Mouse (Mus musculus) limb, embryonic 14.5 days (tissue): ENCODE measurements around the gene Akap5. TPM values are rescaled to one million over a fixed set of nuclear protein-coding genes. Genes with fewer than 3 reads are reported as not detected.

Source experiments
- ATAC-seq: fragments of 200-750 bp; cut with Nextera tagmentation; 2 replicates; pipeline ENCODE4 v1.8.0; 2017; ENCODE audit warnings: low read depth, moderate number of reproducible peaks, moderate TSS enrichment; ENCODE audit not compliant: low FRiP score
- DNase-seq: peaks from one replicate; pipeline ENCODE4 v3.0.0-alpha.2; 2015; ENCODE audit warnings: low spot score
- H3K27ac ChIP-seq: fragments of 300-500 bp; sonication (generic); replicated peaks from 2 replicates; pipeline ENCODE4 v1.5.1; 2014; ENCODE audit warnings: low read depth, mild to moderate bottlenecking, low read length, moderate library complexity, mixed read lengths
- H3K27me3 ChIP-seq: fragments of 300-500 bp; sonication (generic); 2 replicates; pipeline ENCODE4 v1.6.1; 2014; ENCODE audit warnings: low read length, mixed read lengths; ENCODE audit not compliant: control insufficient read depth, insufficient read depth
- H3K36me3 ChIP-seq: fragments of 300-500 bp; sonication (generic); 2 replicates; pipeline ENCODE4 v1.6.1; 2014; ENCODE audit warnings: mild to moderate bottlenecking, low read length, moderate library complexity, mixed read lengths; ENCODE audit not compliant: control insufficient read depth, insufficient read depth
- H3K4me1 ChIP-seq: fragments of 300-500 bp; sonication (generic); 2 replicates; pipeline ENCODE4 v1.6.1; 2014; ENCODE audit warnings: antibody characterized with exemption, low read length, mixed read lengths; ENCODE audit not compliant: control insufficient read depth, insufficient read depth
- H3K4me2 ChIP-seq: fragments of 300-500 bp; sonication (generic); replicated peaks from 2 replicates; pipeline ENCODE4 v1.6.1; 2014; ENCODE audit warnings: low read depth, mild to moderate bottlenecking, low read length, moderate library complexity; ENCODE audit not compliant: severe bottlenecking
- H3K4me3 ChIP-seq: fragments of 300-500 bp; sonication (generic); replicated peaks from 2 replicates; pipeline ENCODE4 v1.5.1; 2014; ENCODE audit warnings: low read length
- H3K9ac ChIP-seq: fragments of 300-500 bp; sonication (generic); 2 replicates; pipeline ENCODE4 v1.6.1; 2014; ENCODE audit warnings: mild to moderate bottlenecking, low read depth, low read length, moderate library complexity; ENCODE audit not compliant: severe bottlenecking
- H3K9me3 ChIP-seq: fragments of 300-500 bp; sonication (generic); 2 replicates; pipeline ENCODE4 v1.6.1; 2016; ENCODE audit warnings: low read length; ENCODE audit not compliant: control insufficient read depth
- POLR2A ChIP-seq: fragments of 200-500 bp; IDR thresholded peaks from 2 replicates; pipeline ENCODE4 v1.8.0; 2012; ENCODE audit warnings: inconsistent platforms, mild to moderate bottlenecking, moderate library complexity, borderline replicate concordance; ENCODE audit not compliant: insufficient read depth, insufficient read length; ENCODE audit errors: extremely low read depth
- WGBS: fragments of 180-500 bp; shearing (Covaris S2); extraction: QIAGEN DNeasy Blood & Tissue Kit; methylation state at CpG from one replicate; pipeline ENCODE4 v1.1.7; 2014; 5-methylcytosine and 5-hydroxymethylcytosine counted together
- polyA plus RNA-seq, 2 experiments: library from polyadenylated mRNA; depleted of rRNA in 1 of 2; stranded (reverse) in 1 of 2; unstranded in 1 of 2; fragments of >200 nt; fragmentation: Nextera tagmentation in 1 of 2; extraction: Ambion mirVana in 1 of 2; gene quantifications; 2 replicates each; pipeline versions ENCODE4 v1.2.1 to v1.2.3; 2012 to 2014

The Akap5 gene
- polyA plus RNA-seq, 2 experiments = 1.0 to 1.6 TPM

DNA sequence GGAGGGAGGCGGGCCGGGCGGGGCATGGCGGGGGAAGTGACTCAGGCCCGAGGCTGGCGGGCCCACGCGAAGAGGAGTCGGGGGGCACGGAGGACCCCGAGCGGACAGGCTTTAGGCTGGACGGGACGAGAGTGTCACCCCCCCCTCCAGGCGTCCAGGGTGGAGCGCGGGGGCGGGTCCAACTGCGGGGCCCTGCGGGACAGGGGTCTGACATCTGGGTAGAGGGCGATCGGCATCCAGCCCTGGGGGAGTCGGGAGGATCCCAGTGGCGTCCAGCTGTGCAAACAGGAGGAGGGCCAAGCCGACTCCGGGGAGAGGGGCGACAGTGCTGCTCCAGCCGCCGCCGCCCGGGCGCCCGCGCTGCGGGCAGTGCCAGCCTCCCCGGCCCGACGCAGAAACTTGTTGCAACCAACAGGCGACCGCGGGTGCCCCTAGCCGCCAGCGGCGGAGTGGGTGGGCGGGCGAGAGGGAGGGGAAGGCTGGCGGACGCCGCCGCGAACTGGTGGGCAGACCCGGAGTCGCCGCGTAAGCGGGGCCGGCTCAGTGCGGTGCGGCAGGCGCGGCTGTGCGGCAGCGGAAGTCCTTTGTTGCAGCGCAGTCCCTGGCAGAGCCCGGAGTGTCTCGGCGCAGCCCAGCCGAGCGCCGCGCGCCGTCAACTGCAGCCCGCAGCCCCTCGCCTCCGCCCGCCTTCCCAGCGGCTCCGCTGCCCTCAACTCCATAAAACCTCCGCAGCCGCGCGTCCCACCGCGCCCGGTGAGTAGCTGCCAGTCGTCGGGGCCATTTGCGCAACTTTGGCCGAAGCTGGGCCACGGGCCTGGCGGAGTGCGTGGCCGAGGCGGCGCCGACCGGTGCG lies 45.5 kb downstream of the Akap5 start, which contains the start of gene Zbtb1:
TSS of gene Zbtb1 (plus strand) at position 289 of the 853 bp plus-strand sequence.
- no peaks in the 10 kb centered on the region for H3K36me3 ChIP-seq
- ATAC-seq = peak; percentile 45
- DNase-seq = peak; percentile 69
- WGBS = under 1% methylated on average over 52 of the region's 99 CpGs
- TF ChIP-seq POLR2A = peak; percentile 75; the same call in 1 of the 2 replicates
- H3K27me3 ChIP-seq = no peaks in the 10 kb centered on the region
- peak within 1 kb of the TSS; percentile 83 for H3K4me2 ChIP-seq
- H3K9me3 ChIP-seq = no peaks in the 10 kb centered on the region
- peak within 1 kb of the TSS; percentile 96 for H3K4me3 ChIP-seq
- H3K9ac ChIP-seq = peak within 1 kb of the TSS; percentile 99
- H3K27ac ChIP-seq = peak within 1 kb of the TSS; percentile 100
- peaks cover 40% of the 10 kb centered on the region for H3K4me1 ChIP-seq

DNA sequence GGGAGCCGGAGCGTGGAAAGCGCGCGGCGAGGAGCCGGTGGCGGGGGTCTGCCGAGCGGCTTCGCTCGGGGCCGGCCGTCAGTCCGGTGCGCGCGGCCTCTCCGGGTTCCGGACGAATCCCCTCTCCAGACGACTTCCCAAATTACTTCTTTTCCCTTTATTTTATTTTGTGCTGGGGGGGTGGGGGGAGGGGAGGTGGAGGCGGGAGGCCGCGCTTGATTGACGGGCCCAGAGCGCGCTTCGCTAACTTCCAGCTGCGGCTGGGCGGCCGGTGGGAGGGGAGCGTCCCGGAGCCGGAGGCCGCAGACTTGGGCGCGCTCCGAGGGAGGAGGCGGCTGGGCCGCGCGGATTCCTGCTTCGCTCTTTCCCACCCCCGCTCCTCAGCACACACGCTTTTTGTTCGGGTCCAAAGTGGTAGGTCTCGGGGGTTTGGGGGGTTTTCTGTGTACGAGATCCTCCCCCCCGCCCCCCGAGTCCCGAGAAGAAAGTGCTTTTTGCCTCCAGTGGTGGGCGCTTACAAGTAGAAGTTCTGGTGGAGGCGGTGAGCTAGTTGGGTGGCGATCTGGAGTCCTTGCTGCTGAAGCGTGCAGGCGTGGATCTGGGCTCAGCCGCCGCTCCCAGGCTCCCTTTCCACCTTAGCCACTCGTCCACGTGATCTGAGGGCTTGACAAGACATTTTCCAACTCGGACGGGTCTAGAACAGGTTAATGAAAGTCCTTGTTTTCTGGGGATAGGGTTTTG lies 46.3 kb downstream of the Akap5 start:
- under 1% methylated on average over 42 of the region's 63 CpGs for WGBS
- Histone ChIP-seq H3K9me3 (no peaks in the 10 kb centered on the region), H3K4me1 (peaks cover 42% of the 10 kb centered on the region), H3K4me2 (peak overlapping the region; percentile 83), H3K4me3 (peak overlapping the region; percentile 96), H3K36me3 (no peaks in the 10 kb centered on the region), H3K27ac (peak overlapping the region; percentile 100), H3K27me3 (no peaks in the 10 kb centered on the region), H3K9ac (peak overlapping the region; percentile 99)
- peak; percentile 67 for ATAC-seq
- TF ChIP-seq POLR2A = 0 out of 2 replicates have a peak, but pooled peaks have one; percentile 16
- peak; percentile 85 for DNase-seq

- Histone ChIP-seq H3K27ac (no peak overlapping the region), H3K4me2 (peak overlapping the region; percentile 83), H3K9me3 (no peaks in the 10 kb centered on the region), H3K36me3 (no peaks in the 10 kb centered on the region), H3K27me3 (no peaks in the 10 kb centered on the region), H3K9ac (peak overlapping the region; percentile 99; the same call in 1 of the 2 replicates), H3K4me1 (peaks cover 39% of the 10 kb centered on the region), H3K4me3 (peak overlapping the region; percentile 96)
- ATAC-seq = no peak
- 30% methylated on average over 7 of the region's 7 CpGs for WGBS
- no peak for TF ChIP-seq POLR2A
- no peak for DNase-seq
Observed at GRCm38 (mm10) chr12:76372046-76372445, 47.4 kb downstream of the Akap5 start.

DNA sequence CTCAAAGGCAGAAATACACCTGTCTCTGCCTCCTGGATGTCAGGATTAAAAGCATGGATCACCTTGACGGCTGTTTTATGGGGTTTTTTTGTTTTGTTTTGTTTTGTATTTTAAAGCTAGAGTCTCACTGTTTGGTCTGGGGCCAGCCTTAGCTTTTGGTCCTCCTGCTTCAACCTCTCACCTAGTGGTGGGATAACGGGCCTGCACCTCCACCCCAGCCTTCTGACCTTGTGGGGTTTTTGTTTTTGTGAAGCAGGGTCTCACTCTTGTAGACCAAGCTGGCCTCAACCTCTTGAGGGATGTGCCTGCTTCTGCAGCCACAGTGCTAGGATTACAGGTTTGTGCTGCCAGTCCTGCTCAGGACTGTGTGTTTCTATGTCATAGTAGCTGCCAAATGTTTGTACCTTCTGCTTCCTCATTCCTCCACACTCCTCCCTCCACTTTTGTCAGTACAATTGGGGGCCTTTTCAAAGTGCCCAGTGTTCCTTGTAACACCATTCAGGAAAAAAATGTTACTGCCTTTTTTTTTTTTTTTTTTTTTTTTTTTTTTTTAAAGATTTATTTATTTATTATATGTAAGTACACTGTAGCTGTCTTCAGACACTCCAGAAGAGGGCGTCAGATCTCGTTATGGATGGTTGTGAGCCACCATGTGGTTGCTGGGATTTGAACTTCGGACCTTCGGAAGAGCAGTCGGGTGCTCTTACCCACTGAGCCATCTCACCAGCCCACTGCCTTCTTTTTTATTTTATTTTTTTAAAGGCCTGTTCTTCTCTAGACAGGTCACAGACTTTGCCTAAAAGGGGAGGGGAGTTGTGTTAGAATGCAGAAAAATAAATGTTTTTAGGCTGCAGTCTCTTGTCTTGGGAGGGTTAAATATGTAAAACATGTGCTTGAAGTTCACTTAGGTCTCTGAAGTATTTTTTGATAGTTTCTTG lies 48.5 kb downstream of the Akap5 start:
- H3K4me2 ChIP-seq = peak overlapping the region; percentile 83; the same call in 1 of the 2 replicates
- H3K9ac ChIP-seq = no peak overlapping the region
- TF ChIP-seq POLR2A = no peak
- H3K36me3 ChIP-seq = no peaks in the 10 kb centered on the region
- H3K4me1 ChIP-seq = peaks cover 28% of the 10 kb centered on the region
- H3K27me3 ChIP-seq = no peaks in the 10 kb centered on the region
- no peak overlapping the region for H3K4me3 ChIP-seq
- no peak for DNase-seq
- no peak overlapping the region for H3K27ac ChIP-seq
- WGBS = 82% methylated on average over 5 of the region's 7 CpGs
- no peaks in the 10 kb centered on the region for H3K9me3 ChIP-seq
- ATAC-seq = no peak
